Mouse (Mus musculus) embryonic facial prominence, embryonic 13.5 days (tissue): ENCODE data around the gene Krtap19-9b. TPM values are rescaled to one million over a fixed set of nuclear protein-coding genes. Genes with fewer than 3 reads are reported as not detected.

Experiments used
- ATAC-seq: fragments of 200-750 bp; cut with Nextera tagmentation; 2 replicates; pipeline ENCODE4 v1.8.0; 2017; ENCODE audit warnings: low read depth; ENCODE audit not compliant: insufficient number of reproducible peaks, insufficient read depth, low FRiP score, low TSS enrichment
- H3K27ac ChIP-seq: fragments of 300-500 bp; sonication (generic); 2 replicates; pipeline ENCODE4 v1.5.1; 2015; ENCODE audit warnings: moderate library complexity, mild to moderate bottlenecking, inconsistent platforms
- H3K27me3 ChIP-seq: fragments of 300-500 bp; sonication (generic); 2 replicates; pipeline ENCODE4 v1.6.1; 2015; ENCODE audit warnings: mild to moderate bottlenecking, inconsistent platforms
- H3K36me3 ChIP-seq: fragments of 300-500 bp; sonication (generic); 2 replicates; pipeline ENCODE4 v1.6.1; 2015; ENCODE audit warnings: mild to moderate bottlenecking, inconsistent platforms
- H3K4me1 ChIP-seq: fragments of 300-500 bp; sonication (generic); 2 replicates; pipeline ENCODE4 v1.6.1; 2015; ENCODE audit warnings: inconsistent platforms
- H3K4me2 ChIP-seq: fragments of 300-500 bp; sonication (generic); 2 replicates; pipeline ENCODE4 v1.6.1; 2015; ENCODE audit warnings: moderate library complexity, mild to moderate bottlenecking, inconsistent platforms
- H3K4me3 ChIP-seq: fragments of 300-500 bp; sonication (generic); 2 replicates; pipeline ENCODE4 v1.5.1; 2015; ENCODE audit warnings: mild to moderate bottlenecking, inconsistent platforms
- H3K9ac ChIP-seq: fragments of 300-500 bp; sonication (generic); 2 replicates; pipeline ENCODE4 v1.6.1; 2015; ENCODE audit warnings: mild to moderate bottlenecking, inconsistent platforms
- H3K9me3 ChIP-seq: fragments of 300-500 bp; sonication (generic); 2 replicates; pipeline ENCODE4 v1.6.1; 2016; ENCODE audit warnings: inconsistent platforms
- WGBS: fragments of 180-500 bp; shearing (Covaris S2); methylation state at CpG from one replicate; pipeline ENCODE4 v1.1.7; 2015; ENCODE audit warnings: mixed read lengths; 5-methylcytosine and 5-hydroxymethylcytosine counted together
- polyA plus RNA-seq: library from polyadenylated mRNA; unstranded; fragments of >200 nt; fragmentation: Nextera tagmentation; extraction: Ambion mirVana; gene quantifications from 2 replicates; pipeline ENCODE4 v1.2.1, GENCODE M21; 2015

Gene Krtap19-9b
- polyA plus RNA-seq: not detected in 2 replicates

- Histone ChIP-seq H3K27me3 (no peaks in the 10 kb centered on the region), H3K4me1 (no peaks in the 10 kb centered on the region), H3K4me2 (no peak within 1 kb of the TSS), H3K9ac (no peak within 1 kb of the TSS), H3K4me3 (no peak within 1 kb of the TSS), H3K27ac (no peak within 1 kb of the TSS), H3K36me3 (no peaks in the 10 kb centered on the region), H3K9me3 (no peaks in the 10 kb centered on the region)
- no peak for ATAC-seq
- WGBS: 84% methylated on average over 3 of the region's 3 CpGs
These were observed at the start of gene Krtap19-9b for GRCm38 (mm10) chr16:88932165-88932564. Gene Krtap19-9b, minus strand, starts transcription at chr16:88932265.

GRCm38 (mm10) chr16:88962773-88963172, 30.7 kb upstream of the Krtap19-9b start, which contains the start of gene Krtap16-3:
Gene Krtap16-3, minus strand, starts transcription at chr16:88962873.
- no peak within 1 kb of the TSS for H3K4me2 ChIP-seq
- 92% methylated on average over 7 of the region's 7 CpGs for WGBS
- no peaks in the 10 kb centered on the region for H3K4me1 ChIP-seq
- H3K4me3 ChIP-seq: no peak within 1 kb of the TSS
- no peak for ATAC-seq
- H3K9me3 ChIP-seq: no peaks in the 10 kb centered on the region
- no peaks in the 10 kb centered on the region for H3K36me3 ChIP-seq
- no peaks in the 10 kb centered on the region for H3K27me3 ChIP-seq
- no peak within 1 kb of the TSS for H3K9ac ChIP-seq
- no peak within 1 kb of the TSS for H3K27ac ChIP-seq

DNA sequence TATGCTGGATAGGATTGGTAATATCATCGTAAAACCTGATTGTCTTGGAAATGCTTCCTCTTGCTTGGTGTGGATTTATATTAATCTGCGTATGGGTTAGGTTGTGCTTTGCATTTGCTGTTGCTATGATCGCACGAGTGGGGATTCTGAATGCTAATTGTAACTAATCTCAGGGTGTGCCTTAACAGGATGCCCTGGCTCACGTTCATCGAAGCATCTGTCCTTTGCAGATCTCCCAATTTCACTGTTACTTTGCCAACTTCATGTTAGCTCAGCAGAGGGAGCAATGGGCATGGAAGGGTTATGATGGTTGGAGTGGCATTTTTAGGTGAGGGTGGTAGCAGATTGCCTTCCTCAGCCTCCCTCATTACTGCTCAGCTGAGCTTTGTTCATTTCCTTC, 9.0 kb upstream of the Krtap19-9b start:
- Histone ChIP-seq H3K9me3 (no peaks in the 10 kb centered on the region), H3K4me1 (no peaks in the 10 kb centered on the region), H3K9ac (no peak overlapping the region), H3K4me2 (no peak overlapping the region), H3K4me3 (no peak overlapping the region), H3K27ac (no peak overlapping the region), H3K36me3 (no peaks in the 10 kb centered on the region), H3K27me3 (no peaks in the 10 kb centered on the region)
- WGBS: 81% methylated on average over 6 of the region's 6 CpGs
- no peak for ATAC-seq

GRCm38 (mm10) chr16:88938252-88938651, 6.2 kb upstream of the Krtap19-9b start:
- Histone ChIP-seq H3K4me3 (no peak overlapping the region), H3K36me3 (no peaks in the 10 kb centered on the region), H3K27ac (no peak overlapping the region), H3K9me3 (no peaks in the 10 kb centered on the region), H3K9ac (no peak overlapping the region), H3K4me2 (no peak overlapping the region), H3K27me3 (no peaks in the 10 kb centered on the region), H3K4me1 (no peaks in the 10 kb centered on the region)
- no peak for ATAC-seq
- 76% methylated on average over 7 of the region's 7 CpGs for WGBS

DNA sequence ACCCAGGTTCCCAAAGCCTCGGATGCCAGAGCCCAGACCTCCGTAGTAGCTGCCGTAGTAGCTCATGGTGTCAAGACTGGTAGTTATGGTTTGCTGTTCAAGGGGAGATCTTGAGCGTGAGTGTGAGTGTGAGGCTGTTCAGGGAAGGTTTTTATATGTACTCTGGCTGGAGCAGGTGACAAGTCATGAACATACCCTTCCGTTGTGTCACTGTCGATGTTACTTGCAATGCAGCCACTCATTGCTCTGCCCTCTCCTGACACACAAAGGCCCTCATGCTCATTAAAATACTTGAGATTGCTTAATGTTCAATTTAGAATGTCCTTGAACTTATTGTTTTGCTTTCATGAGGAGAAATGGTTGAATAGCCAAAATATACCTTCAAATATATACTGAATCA, 35.7 kb downstream of the Krtap19-9b start, which contains the start of gene Krtap19-5:
Gene Krtap19-5, minus strand, starts transcription at position 101 of the 400 bp plus-strand sequence.
- Histone ChIP-seq H3K4me2 (no peak within 1 kb of the TSS), H3K27ac (no peak within 1 kb of the TSS), H3K4me1 (no peaks in the 10 kb centered on the region), H3K9ac (no peak within 1 kb of the TSS), H3K27me3 (no peaks in the 10 kb centered on the region), H3K36me3 (no peaks in the 10 kb centered on the region), H3K4me3 (no peak within 1 kb of the TSS), H3K9me3 (no peaks in the 10 kb centered on the region)
- no peak for ATAC-seq
- 90% methylated on average over 6 of the region's 6 CpGs for WGBS

DNA sequence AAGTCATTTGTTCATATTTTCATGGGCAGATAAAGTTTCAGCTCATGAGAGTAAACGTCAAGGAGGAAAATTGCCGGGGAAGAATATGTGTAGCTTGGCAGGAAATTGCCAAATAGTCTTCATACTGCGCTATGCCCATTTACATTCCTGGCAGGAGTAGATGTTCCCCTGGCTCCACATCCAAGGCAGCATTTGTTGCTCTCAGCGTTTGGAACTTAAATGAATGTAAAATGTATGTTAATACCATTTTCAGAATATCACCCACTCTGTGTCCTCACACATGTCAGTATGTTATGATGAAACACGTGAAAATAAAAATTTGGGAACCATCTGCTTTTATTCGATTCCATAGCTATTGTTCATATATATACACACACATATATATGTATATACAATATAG, 45.2 kb downstream of the Krtap19-9b start:
- no peak overlapping the region for H3K4me2 ChIP-seq
- no peaks in the 10 kb centered on the region for H3K4me1 ChIP-seq
- H3K9ac ChIP-seq: no peak overlapping the region
- H3K27ac ChIP-seq: no peak overlapping the region
- H3K27me3 ChIP-seq: no peaks in the 10 kb centered on the region
- H3K9me3 ChIP-seq: no peaks in the 10 kb centered on the region
- 81% methylated on average over 6 of the region's 6 CpGs for WGBS
- H3K36me3 ChIP-seq: no peaks in the 10 kb centered on the region
- H3K4me3 ChIP-seq: no peak overlapping the region
- ATAC-seq: no peak

DNA sequence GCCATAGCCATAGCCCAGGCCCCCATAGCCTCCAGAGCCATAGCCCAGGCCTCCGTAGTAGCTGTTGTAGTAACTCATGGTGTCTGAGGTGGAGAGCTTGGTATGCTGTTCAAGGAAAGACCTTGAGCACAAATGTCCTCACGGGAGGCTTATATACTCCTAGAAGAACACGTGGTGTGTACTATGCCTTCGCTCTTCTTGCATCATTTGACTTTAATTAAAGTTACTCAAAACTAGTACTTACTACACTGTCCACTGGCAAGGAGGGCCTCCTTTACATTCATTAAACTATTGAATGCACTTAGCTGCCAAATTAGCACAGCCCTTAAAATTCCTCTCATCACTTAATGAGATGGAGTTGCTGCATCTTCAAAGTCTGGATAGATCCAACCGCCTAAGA, 47.1 kb downstream of the Krtap19-9b start, which contains the start of gene Krtap19-4:
Gene Krtap19-4, minus strand, starts transcription at position 101 of the 400 bp plus-strand sequence.
- no peak for ATAC-seq

More for the DNA sequence above, 47.1 kb downstream of the Krtap19-9b start, which contains the start of gene Krtap19-4:
- Histone ChIP-seq H3K4me3 (no peak within 1 kb of the TSS), H3K9ac (no peak within 1 kb of the TSS), H3K27ac (no peak within 1 kb of the TSS), H3K36me3 (no peaks in the 10 kb centered on the region), H3K4me2 (no peak within 1 kb of the TSS), H3K9me3 (no peaks in the 10 kb centered on the region), H3K4me1 (no peaks in the 10 kb centered on the region), H3K27me3 (no peaks in the 10 kb centered on the region)
- 82% methylated on average over 5 of the region's 5 CpGs for WGBS

Other genes with a start within 250 kb of the Krtap19-9b start
- not detected in 2 replicates for gene 2310061N02Rik, start 224.3 kb downstream of the Krtap19-9b start, polyA plus RNA-seq
- not detected in 2 replicates for gene Krtap13-1, start 203.4 kb downstream of the Krtap19-9b start, polyA plus RNA-seq
- gene Krtap13, start 180.6 kb downstream of the Krtap19-9b start, polyA plus RNA-seq: not detected in 2 replicates
- gene 2310034C09Rik, start 173.4 kb downstream of the Krtap19-9b start, polyA plus RNA-seq: not detected in 2 replicates
- not detected in 2 replicates for gene 2310057N15Rik, start 158.1 kb downstream of the Krtap19-9b start, polyA plus RNA-seq
- gene Gm5965, start 154.4 kb downstream of the Krtap19-9b start, polyA plus RNA-seq: not detected in 2 replicates
- not detected in 2 replicates for gene Gm20741, start 120.0 kb downstream of the Krtap19-9b start, polyA plus RNA-seq
- gene Krtap15, start 112.0 kb downstream of the Krtap19-9b start, polyA plus RNA-seq: not detected in 2 replicates
- gene Krtap14, start 106.1 kb downstream of the Krtap19-9b start, polyA plus RNA-seq: not detected in 2 replicates
- gene Krtap19-1, start 62.9 kb downstream of the Krtap19-9b start, polyA plus RNA-seq: not detected in 2 replicates
- not detected in 2 replicates for gene Krtap19-2, start 58.0 kb downstream of the Krtap19-9b start, polyA plus RNA-seq
- gene Krtap19-3, start 54.2 kb downstream of the Krtap19-9b start, polyA plus RNA-seq: not detected in 2 replicates
- not detected in 2 replicates for gene Krtap19-4, start 47.2 kb downstream of the Krtap19-9b start, polyA plus RNA-seq
- gene Krtap19-5, start 35.8 kb downstream of the Krtap19-9b start, polyA plus RNA-seq: not detected in 2 replicates
- not detected in 2 replicates for gene Krtap16-3, start 30.6 kb upstream of the Krtap19-9b start, polyA plus RNA-seq
- gene Krtap22-2, start 78.5 kb upstream of the Krtap19-9b start, polyA plus RNA-seq: not detected in 2 replicates
- not detected in 2 replicates for gene Gm10229, start 83.0 kb upstream of the Krtap19-9b start, polyA plus RNA-seq
- gene Krtap6-1, start 99.4 kb upstream of the Krtap19-9b start, polyA plus RNA-seq: not detected in 2 replicates
- not detected in 2 replicates for gene Gm10228, start 109.2 kb upstream of the Krtap19-9b start, polyA plus RNA-seq
- gene Krtap6-5, start 115.6 kb upstream of the Krtap19-9b start, polyA plus RNA-seq: not detected in 2 replicates
- not detected in 2 replicates for gene 1110025L11Rik, start 131.7 kb upstream of the Krtap19-9b start, polyA plus RNA-seq
- gene Krtap6-3, start 151.8 kb upstream of the Krtap19-9b start, polyA plus RNA-seq: not detected in 2 replicates
- gene Gm6358, start 208.6 kb upstream of the Krtap19-9b start, polyA plus RNA-seq: not detected in 2 replicates
- not detected in 2 replicates for gene Gm10061, start 218.8 kb upstream of the Krtap19-9b start, polyA plus RNA-seq
- not detected in 2 replicates for gene Gm9789, start 225.7 kb upstream of the Krtap19-9b start, polyA plus RNA-seq
- gene Gm7735, start 237.2 kb upstream of the Krtap19-9b start, polyA plus RNA-seq: not detected in 2 replicates
- gene 1110057P08Rik, start 242.5 kb upstream of the Krtap19-9b start, polyA plus RNA-seq: not detected in 2 replicates